Mouse (Mus musculus) kidney, postnatal 0 days (tissue): Measurements from ENCODE around the gene Lrrc4c. TPM values are rescaled to one million over a fixed set of nuclear protein-coding genes. Genes with fewer than 3 reads are reported as not detected.

ENCODE experiments used
- ATAC-seq: fragments of 200-750 bp; cut with Nextera tagmentation; replicated peaks from 2 replicates; pipeline ENCODE4 v1.8.0; 2017; ENCODE audit warnings: low read depth, moderate number of reproducible peaks, moderate TSS enrichment, moderate library complexity; ENCODE audit not compliant: low FRiP score
- DNase-seq: peaks from one replicate; pipeline ENCODE4 v3.0.0-alpha.2; 2016; ENCODE audit warnings: low spot score
- H3K27ac ChIP-seq: fragments of 300-500 bp; sonication (generic); 2 replicates; pipeline ENCODE4 v1.5.1; 2014; ENCODE audit warnings: mild to moderate bottlenecking
- H3K27me3 ChIP-seq: fragments of 300-500 bp; sonication (generic); 2 replicates; pipeline ENCODE4 v1.6.1; 2014; ENCODE audit warnings: low read length, mixed read lengths; ENCODE audit not compliant: insufficient read depth
- H3K36me3 ChIP-seq: fragments of 300-500 bp; sonication (generic); 2 replicates; pipeline ENCODE4 v1.6.1; 2014; ENCODE audit warnings: low read length, mixed read lengths; ENCODE audit not compliant: insufficient read depth
- H3K4me1 ChIP-seq: fragments of 300-500 bp; sonication (generic); replicated peaks from 2 replicates; pipeline ENCODE4 v1.6.1; 2014; ENCODE audit warnings: antibody characterized with exemption, low read length, mixed read lengths; ENCODE audit not compliant: insufficient read depth
- H3K4me2 ChIP-seq: fragments of 300-500 bp; sonication (generic); 2 replicates; pipeline ENCODE4 v1.6.1; 2014; ENCODE audit warnings: mild to moderate bottlenecking, low read length, moderate library complexity, mixed read lengths
- H3K4me3 ChIP-seq: fragments of 300-500 bp; sonication (generic); replicated peaks from 2 replicates; pipeline ENCODE4 v1.5.1; 2014; ENCODE audit warnings: low read depth, low read length
- H3K9ac ChIP-seq: fragments of 300-500 bp; sonication (generic); 2 replicates; pipeline ENCODE4 v1.6.1; 2014; ENCODE audit warnings: low read depth, low read length
- H3K9me3 ChIP-seq: fragments of 300-500 bp; sonication (generic); replicated peaks from 2 replicates; pipeline ENCODE4 v1.6.1; 2016; ENCODE audit warnings: low read length, inconsistent platforms, mixed read lengths
- CTCF ChIP-seq: IDR thresholded peaks from 2 replicates; pipeline ENCODE4 v1.5.1; 2016; ENCODE audit warnings: antibody characterized with exemption, low read depth, mild to moderate bottlenecking, moderate library complexity
- WGBS: fragments of 180-500 bp; shearing (Covaris S2); extraction: QIAGEN DNeasy Blood & Tissue Kit; methylation state at CpG from one replicate; pipeline ENCODE4 v1.1.7; 2014; 5-methylcytosine and 5-hydroxymethylcytosine counted together
- microRNA-seq: library from miRNA; unstranded; fragments of <30 nt; microRNA quantifications from one replicate; pipeline ENCODE4, GENCODE M21; 2016
- polyA plus RNA-seq: library from polyadenylated mRNA; unstranded; fragments of >200 nt; fragmentation: Nextera tagmentation; extraction: Ambion mirVana; gene quantifications from 2 replicates; pipeline ENCODE4 v1.2.1, GENCODE M21; 2015

The Lrrc4c gene
- polyA plus RNA-seq, 1 experiment from 2014 or later: 1.2 TPM

- no peak for TF ChIP-seq CTCF
- Histone ChIP-seq H3K9me3 (no peaks in the 10 kb centered on the region), H3K27ac (no peak overlapping the region), H3K9ac (no peak overlapping the region), H3K27me3 (no peaks in the 10 kb centered on the region), H3K4me2 (no peak overlapping the region), H3K4me3 (no peak overlapping the region), H3K36me3 (no peaks in the 10 kb centered on the region), H3K4me1 (no peaks in the 10 kb centered on the region)
- DNase-seq (no peak), ATAC-seq (no peak)
Measured at GRCm38 (mm10) chr2:97609436-97609835, 1291.5 kb downstream of the Lrrc4c start.

- no peak overlapping the region for H3K4me3 ChIP-seq
- whole genome bisulfite sequencing: 58% methylated on average over 2 of the region's 2 CpGs
- H3K27me3 ChIP-seq: no peaks in the 10 kb centered on the region
- H3K27ac ChIP-seq: no peak overlapping the region
- H3K36me3 ChIP-seq: no peaks in the 10 kb centered on the region
- TF ChIP-seq CTCF: no peak
- ATAC-seq: no peak
- H3K4me2 ChIP-seq: no peak overlapping the region
- H3K4me1 ChIP-seq: no peaks in the 10 kb centered on the region
- no peaks in the 10 kb centered on the region for H3K9me3 ChIP-seq
- no peak overlapping the region for H3K9ac ChIP-seq
- DNase-seq: no peak
Measured at GRCm38 (mm10) chr2:97610566-97610965, 1292.6 kb downstream of the Lrrc4c start.

GRCm38 (mm10) chr2:97614724-97615123 is 1296.8 kb downstream of the Lrrc4c start:
- H3K4me1 ChIP-seq: no peaks in the 10 kb centered on the region
- H3K4me2 ChIP-seq: no peak overlapping the region
- no peak overlapping the region for H3K4me3 ChIP-seq
- TF ChIP-seq CTCF: peak; percentile 57
- H3K9me3 ChIP-seq: no peaks in the 10 kb centered on the region
- DNase-seq (peak; percentile 31), ATAC-seq (no peak)
- no peak overlapping the region for H3K9ac ChIP-seq
- H3K27ac ChIP-seq: no peak overlapping the region
- H3K27me3 ChIP-seq: no peaks in the 10 kb centered on the region
- WGBS: 62% methylated on average over 2 of the region's 2 CpGs
- no peaks in the 10 kb centered on the region for H3K36me3 ChIP-seq

GRCm38 (mm10) chr2:97618589-97618988 is 1300.6 kb downstream of the Lrrc4c start:
- no peak for DNase-seq
- H3K9ac ChIP-seq: no peak overlapping the region
- H3K4me3 ChIP-seq: no peak overlapping the region
- no peak for TF ChIP-seq CTCF
- H3K4me1 ChIP-seq: no peaks in the 10 kb centered on the region
- H3K27me3 ChIP-seq: no peaks in the 10 kb centered on the region
- no peaks in the 10 kb centered on the region for H3K36me3 ChIP-seq
- H3K4me2 ChIP-seq: no peak overlapping the region
- ATAC-seq: no peak
- H3K27ac ChIP-seq: no peak overlapping the region
- WGBS: 81% methylated on average over 1 of the region's 1 CpGs
- H3K9me3 ChIP-seq: no peaks in the 10 kb centered on the region

- Histone ChIP-seq H3K4me2 (no peak overlapping the region), H3K9ac (no peak overlapping the region), H3K4me1 (no peaks in the 10 kb centered on the region), H3K4me3 (no peak overlapping the region), H3K27ac (no peak overlapping the region), H3K27me3 (no peaks in the 10 kb centered on the region), H3K36me3 (no peaks in the 10 kb centered on the region), H3K9me3 (no peaks in the 10 kb centered on the region)
- ATAC-seq: no peak
- DNase-seq: no peak
- TF ChIP-seq CTCF: no peak
- 90% methylated on average over 2 of the region's 2 CpGs for whole genome bisulfite sequencing
Measured at GRCm38 (mm10) chr2:97639941-97640340, 1322.0 kb downstream of the Lrrc4c start.

GRCm38 (mm10) chr2:97641661-97642060 is 1323.7 kb downstream of the Lrrc4c start:
- H3K4me3 ChIP-seq: no peak overlapping the region
- TF ChIP-seq CTCF: no peak
- H3K4me2 ChIP-seq: no peak overlapping the region
- H3K36me3 ChIP-seq: no peaks in the 10 kb centered on the region
- no peaks in the 10 kb centered on the region for H3K4me1 ChIP-seq
- H3K9ac ChIP-seq: no peak overlapping the region
- no peak overlapping the region for H3K27ac ChIP-seq
- DNase-seq (no peak), ATAC-seq (no peak)
- H3K27me3 ChIP-seq: no peaks in the 10 kb centered on the region
- no peaks in the 10 kb centered on the region for H3K9me3 ChIP-seq

GRCm38 (mm10) chr2:97652711-97653110 is 1334.7 kb downstream of the Lrrc4c start:
- DNase-seq: no peak
- H3K4me3 ChIP-seq: no peak overlapping the region
- no peaks in the 10 kb centered on the region for H3K36me3 ChIP-seq
- no peak for TF ChIP-seq CTCF
- ATAC-seq: no peak
- no peak overlapping the region for H3K9ac ChIP-seq
- H3K27ac ChIP-seq: no peak overlapping the region
- no peaks in the 10 kb centered on the region for H3K9me3 ChIP-seq
- H3K4me1 ChIP-seq: no peaks in the 10 kb centered on the region
- H3K27me3 ChIP-seq: no peaks in the 10 kb centered on the region
- H3K4me2 ChIP-seq: no peak overlapping the region
- 24% methylated on average over 1 of the region's 1 CpGs for WGBS

Small RNA genes within 50 kb of the gene (microRNA-seq; reads per million reads assigned to microRNA genes)
- not detected for gene Gm44320
